Mouse (Mus musculus): ENCODE data around the gene Mul1.

DNA sequence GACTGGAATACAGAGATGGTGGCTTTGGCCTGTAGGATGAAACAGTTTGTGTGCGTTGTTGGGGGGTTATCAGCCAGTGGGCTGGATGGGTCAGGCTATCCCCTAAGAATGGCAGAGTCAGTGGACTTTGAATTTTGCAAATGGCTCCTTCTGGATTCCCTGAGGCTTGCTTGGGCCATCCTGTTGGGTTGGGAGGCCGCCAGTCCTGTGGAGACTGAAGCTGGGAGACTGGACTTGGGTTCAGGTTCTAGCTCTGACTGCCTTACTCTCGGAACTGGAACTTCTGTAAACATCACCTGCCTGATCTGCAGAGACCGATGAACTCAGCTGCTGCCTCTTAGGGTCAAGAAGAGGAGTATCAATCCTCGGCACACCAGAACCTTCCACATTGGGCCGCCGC is 23.7 kb downstream of the Mul1 start:
- TF ChIP-seq CTCF (IDR thresholded peaks at IDR 0.05; ENCODE audit: low read depth, low read length) (no peak), TAL1 (conservative IDR thresholded peaks at IDR 0.05; ENCODE audit: low read depth, low read length) (no peak)

Data from G1E (cell line).